Mouse (Mus musculus): ENCODE results near the gene Rgcc.

GRCm38 (mm10) chr14:79295579-79295978, 5.9 kb downstream of the Rgcc start:
- TF ChIP-seq EP300 (IDR thresholded peaks at IDR 0.05; ENCODE audit: low read depth), result no peak
- no peak for TF ChIP-seq CTCF (IDR thresholded peaks at IDR 0.05; ENCODE audit: low read depth)
